Mouse (Mus musculus): Measurements from ENCODE around the gene Rasl10a. TPM values are rescaled to one million over a fixed set of nuclear protein-coding genes. Genes with fewer than 3 reads are reported as not detected.

Rasl10a gene
- total and polyA plus RNA-seq, 3 experiments, result 0.47 to 0.55 TPM; not detected in 1

- TF ChIP-seq GATA1 (IDR thresholded peaks at IDR 0.05; ENCODE audit: borderline replicate concordance, low read length) (no peak), POLR2AphosphoS5 (IDR thresholded peaks at IDR 0.05; ENCODE audit: insufficient replicate concordance, low read depth, low read length) (no peak), GATA2 (IDR thresholded peaks at IDR 0.05; ENCODE audit: borderline replicate concordance, low read depth, low read length) (no peak), TAL1 (conservative IDR thresholded peaks at IDR 0.05; ENCODE audit: low read depth, low read length) (no peak), CTCF (IDR thresholded peaks at IDR 0.05; ENCODE audit: low read depth, low read length) (no peak)
- ATAC-seq (ENCODE audit: extremely low read depth, insufficient number of reproducible peaks, low FRiP score, poor library complexity, severe bottlenecking), result no peak
- Histone ChIP-seq H3K36me3 (replicated peaks) (peaks cover 23% of the 10 kb centered on the region), H3K9me3 (replicated peaks) (peaks cover 8% of the 10 kb centered on the region), H3K4me1 (ENCODE audit: insufficient read depth, low read depth, low read length) (peaks cover 55% of the 10 kb centered on the region), H3K4me3 (ENCODE audit: low read depth, low read length) (peak overlapping the region; percentile 36; the same call in 1 of the 2 replicates), H3K27me3 (ENCODE audit: insufficient read depth, low read length) (peaks cover 48% of the 10 kb centered on the region)
- no peak for DNase-seq (ENCODE audit: low spot score)
Observed at GRCm38 (mm10) chr11:5055945-5056938, 1.7 kb upstream of the Rasl10a start.

- TF ChIP-seq GATA1 (IDR thresholded peaks at IDR 0.05; ENCODE audit: borderline replicate concordance, low read length), result no peak
- TF ChIP-seq TAL1 (conservative IDR thresholded peaks at IDR 0.05; ENCODE audit: low read depth, low read length), result no peak
- TF ChIP-seq POLR2AphosphoS5 (IDR thresholded peaks at IDR 0.05; ENCODE audit: insufficient replicate concordance, low read depth, low read length), result no peak
- TF ChIP-seq CTCF (IDR thresholded peaks at IDR 0.05; ENCODE audit: low read depth, low read length), result no peak
- DNase-seq (ENCODE audit: low spot score), result no peak
- H3K27me3 ChIP-seq (ENCODE audit: insufficient read depth, low read length), result peaks cover 45% of the 10 kb centered on the region
- peaks cover 16% of the 10 kb centered on the region for H3K9me3 ChIP-seq (replicated peaks)
- peaks cover 31% of the 10 kb centered on the region for H3K36me3 ChIP-seq (replicated peaks)
- ATAC-seq (ENCODE audit: extremely low read depth, insufficient number of reproducible peaks, low FRiP score, poor library complexity, severe bottlenecking), result no peak
- peaks cover 55% of the 10 kb centered on the region for H3K4me1 ChIP-seq (ENCODE audit: insufficient read depth, low read depth, low read length)
- H3K4me3 ChIP-seq (ENCODE audit: low read depth, low read length), result no peak overlapping the region
Observed at GRCm38 (mm10) chr11:5057064-5057463, 864 bp upstream of the Rasl10a start.

GRCm38 (mm10) chr11:5057541-5057855 lies 430 bp upstream of the Rasl10a start:
- TF ChIP-seq GATA2 (IDR thresholded peaks at IDR 0.05; ENCODE audit: borderline replicate concordance, low read depth, low read length), result no peak

GRCm38 (mm10) chr11:5058783-5059182 lies 855 bp downstream of the Rasl10a start:
- H3K27me3 ChIP-seq (ENCODE audit: insufficient read depth, low read length), result peaks cover 45% of the 10 kb centered on the region
- TF ChIP-seq POLR2AphosphoS5 (IDR thresholded peaks at IDR 0.05; ENCODE audit: insufficient replicate concordance, low read depth, low read length) (no peak), GATA2 (IDR thresholded peaks at IDR 0.05; ENCODE audit: borderline replicate concordance, low read depth, low read length) (no peak), GATA1 (IDR thresholded peaks at IDR 0.05; ENCODE audit: borderline replicate concordance, low read length) (no peak), TAL1 (conservative IDR thresholded peaks at IDR 0.05; ENCODE audit: low read depth, low read length) (no peak), CTCF (IDR thresholded peaks at IDR 0.05; ENCODE audit: low read depth, low read length) (no peak)
- no peak overlapping the region for H3K4me3 ChIP-seq (ENCODE audit: low read depth, low read length)
- DNase-seq (ENCODE audit: low spot score), result no peak
- peaks cover 69% of the 10 kb centered on the region for H3K4me1 ChIP-seq (ENCODE audit: insufficient read depth, low read depth, low read length)
- peaks cover 26% of the 10 kb centered on the region for H3K9me3 ChIP-seq (replicated peaks)
- ATAC-seq (ENCODE audit: extremely low read depth, insufficient number of reproducible peaks, low FRiP score, poor library complexity, severe bottlenecking), result no peak
- H3K36me3 ChIP-seq (replicated peaks), result peaks cover 48% of the 10 kb centered on the region

More at GRCm38 (mm10) chr11:5057541-5057855, 430 bp upstream of the Rasl10a start:
- H3K4me3 ChIP-seq (ENCODE audit: low read depth, low read length), result peak overlapping the region; percentile 69; the same call in 1 of the 2 replicates
- no peak for DNase-seq (ENCODE audit: low spot score)
- H3K27me3 ChIP-seq (ENCODE audit: insufficient read depth, low read length), result peaks cover 45% of the 10 kb centered on the region
- ATAC-seq (ENCODE audit: extremely low read depth, insufficient number of reproducible peaks, low FRiP score, poor library complexity, severe bottlenecking), result no peak
- peaks cover 20% of the 10 kb centered on the region for H3K9me3 ChIP-seq (replicated peaks)
- peaks cover 36% of the 10 kb centered on the region for H3K36me3 ChIP-seq (replicated peaks)
- H3K4me1 ChIP-seq (ENCODE audit: insufficient read depth, low read depth, low read length), result peaks cover 57% of the 10 kb centered on the region

- DNase-seq (ENCODE audit: low spot score) (no peak), ATAC-seq (ENCODE audit: extremely low read depth, insufficient number of reproducible peaks, low FRiP score, poor library complexity, severe bottlenecking) (no peak)
- Histone ChIP-seq H3K4me1 (ENCODE audit: insufficient read depth, low read depth, low read length) (peaks cover 70% of the 10 kb centered on the region), H3K9me3 (replicated peaks) (peaks cover 31% of the 10 kb centered on the region), H3K4me3 (ENCODE audit: low read depth, low read length) (no peak overlapping the region), H3K27me3 (ENCODE audit: insufficient read depth, low read length) (peaks cover 45% of the 10 kb centered on the region), H3K36me3 (replicated peaks) (peaks cover 53% of the 10 kb centered on the region)
- TF ChIP-seq GATA2 (IDR thresholded peaks at IDR 0.05; ENCODE audit: borderline replicate concordance, low read depth, low read length) (no peak), GATA1 (IDR thresholded peaks at IDR 0.05; ENCODE audit: borderline replicate concordance, low read length) (no peak), CTCF (IDR thresholded peaks at IDR 0.05; ENCODE audit: low read depth, low read length) (no peak), TAL1 (conservative IDR thresholded peaks at IDR 0.05; ENCODE audit: low read depth, low read length) (no peak), POLR2AphosphoS5 (IDR thresholded peaks at IDR 0.05; ENCODE audit: insufficient replicate concordance, low read depth, low read length) (no peak)
Observed at GRCm38 (mm10) chr11:5059230-5059629, 1.3 kb downstream of the Rasl10a start.

GRCm38 (mm10) chr11:5059704-5060156 lies 1.8 kb downstream of the Rasl10a start:
- peaks cover 71% of the 10 kb centered on the region for H3K4me1 ChIP-seq (ENCODE audit: insufficient read depth, low read depth, low read length)
- peaks cover 56% of the 10 kb centered on the region for H3K36me3 ChIP-seq (replicated peaks)
- H3K27me3 ChIP-seq (ENCODE audit: insufficient read depth, low read length), result peaks cover 45% of the 10 kb centered on the region
- TF ChIP-seq POLR2AphosphoS5 (IDR thresholded peaks at IDR 0.05; ENCODE audit: insufficient replicate concordance, low read depth, low read length) (no peak), CTCF (IDR thresholded peaks at IDR 0.05; ENCODE audit: low read depth, low read length) (peak; percentile 66)
- H3K4me3 ChIP-seq (ENCODE audit: low read depth, low read length), result no peak overlapping the region; the same call in 1 of the 2 replicates
- H3K9me3 ChIP-seq (replicated peaks), result peaks cover 31% of the 10 kb centered on the region
- no peak for ATAC-seq (ENCODE audit: extremely low read depth, insufficient number of reproducible peaks, low FRiP score, poor library complexity, severe bottlenecking)
- no peak for DNase-seq (ENCODE audit: low spot score)
